In genomic region chr3:100106736-100107135, GRCm38 (mm10) we compare ENCODE assay signal across 18 mouse cellular contexts. TPM values are rescaled to one million over a fixed set of nuclear protein-coding genes. Genes with fewer than 3 reads are reported as not detected.
DNase-seq lines count a peak whose midpoint lies in the region; ATAC-seq lines count a peak whose summit lies in the region.
"Had no signal": no experiment of that assay in that cellular context is flagged by ENCODE, and none has a peak within 500 bp of the region (broad histone marks: within the 10 kb centered on the region; RNA-seq: fewer than 3 reads in every experiment).

No protein-coding gene starts in this region.

- WGBS in hindbrain, embryonic 16.5 days, result 54% methylated on average over 2 of the region's 2 CpGs
- 89% methylated on average over 2 of the region's 2 CpGs for WGBS in hindbrain, embryonic 10.5 days

- H3K27ac ChIP-seq in hindbrain, embryonic 16.5 days (ENCODE audit: low read depth, low read length), result no peak overlapping the region
- no peak overlapping the region for H3K27ac ChIP-seq in hindbrain, embryonic 10.5 days
- H3K27ac ChIP-seq: embryonic facial prominence, embryonic 12.5 days; heart, embryonic 13.5 days; hindbrain, embryonic 15.5 days; limb, embryonic 15.5 days; midbrain, embryonic 13.5 days had no signal

- no peak overlapping the region for H3K4me2 ChIP-seq in hindbrain, embryonic 16.5 days (ENCODE audit: low read length)
- H3K4me2 ChIP-seq: embryonic facial prominence, embryonic 12.5 days; heart, embryonic 13.5 days; hindbrain, embryonic 15.5 days; limb, embryonic 15.5 days; midbrain, embryonic 13.5 days had no signal

- H3K27me3 ChIP-seq in hindbrain, embryonic 16.5 days (replicated peaks; ENCODE audit: control insufficient read depth, insufficient read depth, low read length), result no peaks in the 10 kb centered on the region
- H3K27me3 ChIP-seq in hindbrain, embryonic 10.5 days (ENCODE audit: insufficient read depth, poor library complexity, severe bottlenecking), result no peaks in the 10 kb centered on the region
- H3K27me3 ChIP-seq: embryonic facial prominence, embryonic 12.5 days; heart, embryonic 13.5 days; hindbrain, embryonic 15.5 days; limb, embryonic 15.5 days; midbrain, embryonic 13.5 days had no signal

- H3K36me3 ChIP-seq in hindbrain, embryonic 16.5 days (ENCODE audit: control insufficient read depth, insufficient read depth, low read length), result no peaks in the 10 kb centered on the region
- no peaks in the 10 kb centered on the region for H3K36me3 ChIP-seq in hindbrain, embryonic 10.5 days
- H3K36me3 ChIP-seq: embryonic facial prominence, embryonic 12.5 days; heart, embryonic 13.5 days; hindbrain, embryonic 15.5 days; limb, embryonic 15.5 days; midbrain, embryonic 13.5 days had no signal

- ATAC-seq in hindbrain, embryonic 16.5 days, result 0 out of 2 replicates have a peak, but pooled peaks have one; percentile 17
- ATAC-seq: forebrain, postnatal 0 days; intestine, postnatal 0 days; lung, postnatal 0 days; midbrain, embryonic 13.5 days had no signal

- no peaks in the 10 kb centered on the region for H3K4me1 ChIP-seq in hindbrain, embryonic 16.5 days (ENCODE audit: control insufficient read depth, insufficient read depth, low read depth, low read length)
- no peaks in the 10 kb centered on the region for H3K4me1 ChIP-seq in hindbrain, embryonic 10.5 days (replicated peaks)
- H3K4me1 ChIP-seq: embryonic facial prominence, embryonic 12.5 days; heart, embryonic 13.5 days; hindbrain, embryonic 15.5 days; limb, embryonic 15.5 days; midbrain, embryonic 13.5 days had no signal

- no peak overlapping the region for H3K4me3 ChIP-seq in hindbrain, embryonic 16.5 days (ENCODE audit: low read length)
- no peak overlapping the region for H3K4me3 ChIP-seq in hindbrain, embryonic 10.5 days
- H3K4me3 ChIP-seq: embryonic facial prominence, embryonic 12.5 days; erythroblast, embryonic 14.5 days; heart, embryonic 13.5 days; hindbrain, embryonic 15.5 days; limb, embryonic 15.5 days; midbrain, embryonic 13.5 days; myocyte had no signal

- H3K9me3 ChIP-seq in hindbrain, embryonic 16.5 days (ENCODE audit: control insufficient read depth, low read length), result no peaks in the 10 kb centered on the region
- H3K9me3 ChIP-seq in hindbrain, embryonic 10.5 days, result no peaks in the 10 kb centered on the region
- H3K9me3 ChIP-seq: embryonic facial prominence, embryonic 12.5 days; heart, embryonic 13.5 days; hindbrain, embryonic 15.5 days; limb, embryonic 15.5 days; midbrain, embryonic 13.5 days had no signal

- H3K9ac ChIP-seq in hindbrain, embryonic 16.5 days (ENCODE audit: low read depth, low read length), result no peak overlapping the region
- H3K9ac ChIP-seq: embryonic facial prominence, embryonic 12.5 days; forebrain, postnatal 0 days; heart, embryonic 13.5 days; hindbrain, embryonic 15.5 days; limb, embryonic 15.5 days; midbrain, embryonic 13.5 days had no signal

- DNase-seq in hindbrain, embryonic 10.5 days (ENCODE audit: low spot score), result no peak
- peak; percentile 72 for DNase-seq in cerebellum, adult 11 months
- DNase-seq in cerebellum, adult 8-10 months, result peak; percentile 70
- DNase-seq in fat pad, adult 2 months (ENCODE audit: extremely low read depth, low read depth, low spot score), result peak; percentile 25
- no peak for DNase-seq in thymus, postnatal 10 days (ENCODE audit: low spot score in 2 of 2)
- DNase-seq in thymus, postnatal 0 days (ENCODE audit: low spot score), result no peak
- DNase-seq: forebrain, postnatal 0 days; right cerebral cortex, postnatal 25 days had no signal

RNA-seq across cellular contexts. Expression of gene Gdap2, which starts 55.4 kb away (rescaled TPM):
- 39.5 and 39.8 TPM in 2 replicates for polyA plus RNA-seq in hindbrain, embryonic 16.5 days (2015; fragmentation: Nextera tagmentation; extraction: Ambion mirVana)
- polyA plus RNA-seq in hindbrain, embryonic 10.5 days (2016; fragmentation: Nextera tagmentation; extraction: Ambion mirVana), result 32.7 and 34.1 TPM in 2 replicates
- polyA plus RNA-seq in thymus, postnatal 0 days (2015; fragmentation: Nextera tagmentation; extraction: Ambion mirVana), result 30.9 and 34.9 TPM in 2 replicates

RNA-seq across cellular contexts. Expression of gene Wdr3, which starts 55.5 kb away (rescaled TPM):
- polyA plus RNA-seq in hindbrain, embryonic 16.5 days (2015; fragmentation: Nextera tagmentation; extraction: Ambion mirVana), result 29.2 and 31.6 TPM in 2 replicates
- polyA plus RNA-seq in hindbrain, embryonic 10.5 days (2016; fragmentation: Nextera tagmentation; extraction: Ambion mirVana), result 41.2 and 64.6 TPM in 2 replicates
- 54.3 and 58.9 TPM in 2 replicates for polyA plus RNA-seq in thymus, postnatal 0 days (2015; fragmentation: Nextera tagmentation; extraction: Ambion mirVana)

Comparison
In these comparisons a context has a peak if more than half of its experiments do, and no peak if none do; other contexts are left out.
1. DNase-seq: peak in cerebellum, adult 11 months (single experiment), cerebellum, adult 8-10 months (single experiment) and fat pad, adult 2 months (single experiment); none in hindbrain, embryonic 10.5 days (single experiment), thymus, postnatal 10 days (0 of 2) and thymus, postnatal 0 days (single experiment).